Mouse (Mus musculus): ENCODE results near the gene Ntrk2. TPM values are rescaled to one million over a fixed set of nuclear protein-coding genes. Genes with fewer than 3 reads are reported as not detected.

Gene Ntrk2
- polyA plus RNA-seq (2015; fragmentation: Nextera tagmentation; extraction: Ambion mirVana): 40.9 and 43.8 TPM in 2 replicates

DNA sequence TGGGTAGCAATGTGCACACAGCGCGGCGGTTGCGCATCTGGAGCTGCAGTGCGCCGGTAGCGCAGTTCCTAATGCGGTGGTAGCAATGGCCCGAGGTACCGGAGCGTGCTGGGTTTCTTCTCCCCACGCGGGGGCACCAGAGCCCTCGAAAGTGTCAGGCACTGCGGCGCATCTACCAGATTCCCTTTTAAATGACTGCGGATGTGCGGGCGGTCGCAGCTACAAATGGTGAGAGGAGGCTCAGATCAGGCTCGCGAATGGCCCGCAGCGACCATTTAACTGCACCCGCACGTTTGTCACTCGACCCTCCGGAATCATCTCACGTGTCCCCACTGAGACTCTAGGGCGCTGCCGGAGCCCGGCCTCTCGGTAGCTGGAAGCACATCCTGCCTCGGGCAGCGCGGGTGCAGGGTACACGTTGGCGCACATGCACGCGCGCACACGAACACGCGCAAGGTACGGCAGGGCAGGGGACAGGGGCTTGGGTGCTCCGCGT lies at the start of gene Ntrk2:
Gene Ntrk2 (plus strand): TSS at position 173 of the 496 bp plus-strand sequence.
- Histone ChIP-seq H3K27me3 (peaks cover 61% of the 10 kb centered on the region), H3K9ac (peak within 1 kb of the TSS; percentile 52), H3K4me1 (peaks cover 23% of the 10 kb centered on the region), H3K36me3 (no peaks in the 10 kb centered on the region), H3K9me3 (replicated peaks) (no peaks in the 10 kb centered on the region), H3K4me3 (replicated peaks) (peak within 1 kb of the TSS; percentile 52), H3K4me2 (replicated peaks) (peak within 1 kb of the TSS; percentile 99), H3K27ac (replicated peaks) (peak within 1 kb of the TSS; percentile 75)
- WGBS: under 1% methylated on average over 47 of the region's 47 CpGs
- ATAC-seq (ENCODE audit: insufficient number of reproducible peaks, low FRiP score, low TSS enrichment, low read depth): peak; percentile 66

DNA sequence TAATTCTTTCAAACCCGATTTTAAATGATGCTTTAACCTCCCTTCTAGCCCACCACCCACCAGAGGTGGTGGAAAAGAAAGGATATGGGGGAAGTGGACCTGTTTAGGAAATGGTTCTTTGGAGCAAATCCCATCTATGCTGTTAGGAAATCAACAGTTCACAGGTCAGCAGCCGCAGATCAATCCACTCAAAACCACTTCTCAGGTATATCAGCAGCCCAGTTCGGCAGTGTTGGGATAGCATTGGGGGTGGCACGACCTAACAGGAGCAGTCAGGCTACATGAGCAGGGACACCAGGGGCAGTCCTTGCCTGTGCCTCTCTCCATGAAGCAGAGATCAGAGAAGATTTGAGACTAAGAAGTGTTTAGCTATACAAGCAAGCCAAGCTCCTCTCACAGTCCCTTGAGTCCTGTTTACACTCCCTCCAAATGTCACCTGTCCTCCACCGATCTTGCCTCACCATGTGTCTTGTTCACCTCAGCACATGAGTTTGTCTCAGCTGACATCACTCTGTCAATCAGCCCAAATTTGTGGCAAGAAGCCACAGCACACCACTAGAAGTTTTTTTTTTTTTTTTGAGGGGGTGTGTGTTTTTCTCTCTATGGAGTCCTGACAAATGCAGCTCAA lies 45.3 kb upstream of the Ntrk2 start:
- H3K4me1 ChIP-seq: no peaks in the 10 kb centered on the region
- no peaks in the 10 kb centered on the region for H3K27me3 ChIP-seq
- H3K36me3 ChIP-seq: no peaks in the 10 kb centered on the region
- ATAC-seq (ENCODE audit: insufficient number of reproducible peaks, low FRiP score, low TSS enrichment, low read depth): no peak
- no peak overlapping the region for H3K9ac ChIP-seq
- H3K4me2 ChIP-seq (replicated peaks): no peak overlapping the region
- H3K27ac ChIP-seq (replicated peaks): no peak overlapping the region
- no peak overlapping the region for H3K4me3 ChIP-seq (replicated peaks)
- 84% methylated on average over 5 of the region's 5 CpGs for WGBS
- H3K9me3 ChIP-seq (replicated peaks): no peaks in the 10 kb centered on the region

- Histone ChIP-seq H3K27ac (replicated peaks) (no peak overlapping the region), H3K4me3 (replicated peaks) (no peak overlapping the region), H3K27me3 (no peaks in the 10 kb centered on the region), H3K36me3 (no peaks in the 10 kb centered on the region), H3K4me1 (no peaks in the 10 kb centered on the region), H3K9me3 (replicated peaks) (no peaks in the 10 kb centered on the region), H3K9ac (no peak overlapping the region), H3K4me2 (replicated peaks) (no peak overlapping the region)
- ATAC-seq (ENCODE audit: insufficient number of reproducible peaks, low FRiP score, low TSS enrichment, low read depth): no peak
- 89% methylated on average over 6 of the region's 6 CpGs for WGBS
Measured at GRCm38 (mm10) chr13:58768258-58768657, 38.1 kb upstream of the Ntrk2 start.

DNA sequence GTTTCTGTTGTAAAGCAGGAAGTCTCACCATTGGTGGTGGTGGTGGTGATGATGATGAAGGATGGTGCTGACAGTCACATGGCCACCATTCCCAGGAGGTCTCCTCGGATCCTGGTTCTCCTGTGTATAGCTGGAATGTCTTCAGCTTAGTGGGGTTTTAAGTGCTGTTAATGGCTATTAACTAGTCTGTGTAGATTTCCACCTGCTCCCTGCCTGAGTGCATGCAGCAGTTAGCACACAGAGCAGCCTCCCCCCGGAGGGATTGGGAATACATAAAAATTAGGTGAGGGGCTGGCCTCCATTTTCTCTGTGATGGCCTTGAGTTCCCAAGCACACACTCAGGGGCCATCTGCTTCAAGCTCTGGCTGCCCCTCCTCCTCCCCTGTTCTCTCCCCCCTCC lies 36.9 kb upstream of the Ntrk2 start:
- Histone ChIP-seq H3K9ac (no peak overlapping the region), H3K36me3 (no peaks in the 10 kb centered on the region), H3K4me2 (replicated peaks) (no peak overlapping the region), H3K27me3 (no peaks in the 10 kb centered on the region), H3K4me3 (replicated peaks) (no peak overlapping the region), H3K4me1 (no peaks in the 10 kb centered on the region), H3K9me3 (replicated peaks) (no peaks in the 10 kb centered on the region), H3K27ac (replicated peaks) (no peak overlapping the region)
- ATAC-seq (ENCODE audit: insufficient number of reproducible peaks, low FRiP score, low TSS enrichment, low read depth): no peak
- 63% methylated on average over 2 of the region's 2 CpGs for WGBS

GRCm38 (mm10) chr13:58779261-58779660 lies 27.1 kb upstream of the Ntrk2 start:
- Histone ChIP-seq H3K36me3 (no peaks in the 10 kb centered on the region), H3K4me2 (replicated peaks) (no peak overlapping the region), H3K27ac (replicated peaks) (no peak overlapping the region), H3K9ac (no peak overlapping the region), H3K27me3 (no peaks in the 10 kb centered on the region), H3K4me1 (no peaks in the 10 kb centered on the region), H3K4me3 (replicated peaks) (no peak overlapping the region), H3K9me3 (replicated peaks) (no peaks in the 10 kb centered on the region)
- no peak for ATAC-seq (ENCODE audit: insufficient number of reproducible peaks, low FRiP score, low TSS enrichment, low read depth)
- 90% methylated on average over 14 of the region's 14 CpGs for WGBS

GRCm38 (mm10) chr13:58786476-58786875 lies 19.9 kb upstream of the Ntrk2 start:
- Histone ChIP-seq H3K36me3 (no peaks in the 10 kb centered on the region), H3K27ac (replicated peaks) (no peak overlapping the region), H3K9me3 (replicated peaks) (no peaks in the 10 kb centered on the region), H3K4me2 (replicated peaks) (no peak overlapping the region), H3K27me3 (no peaks in the 10 kb centered on the region), H3K4me1 (no peaks in the 10 kb centered on the region), H3K9ac (no peak overlapping the region), H3K4me3 (replicated peaks) (no peak overlapping the region)
- no peak for ATAC-seq (ENCODE audit: insufficient number of reproducible peaks, low FRiP score, low TSS enrichment, low read depth)
- 11% methylated on average over 3 of the region's 3 CpGs for WGBS

GRCm38 (mm10) chr13:58790741-58791140 lies 15.6 kb upstream of the Ntrk2 start:
- H3K4me3 ChIP-seq (replicated peaks): no peak overlapping the region
- H3K4me1 ChIP-seq: no peaks in the 10 kb centered on the region
- WGBS: 81% methylated on average over 7 of the region's 7 CpGs
- H3K36me3 ChIP-seq: no peaks in the 10 kb centered on the region
- ATAC-seq (ENCODE audit: insufficient number of reproducible peaks, low FRiP score, low TSS enrichment, low read depth): no peak
- H3K27me3 ChIP-seq: no peaks in the 10 kb centered on the region
- H3K4me2 ChIP-seq (replicated peaks): no peak overlapping the region
- no peaks in the 10 kb centered on the region for H3K9me3 ChIP-seq (replicated peaks)
- no peak overlapping the region for H3K27ac ChIP-seq (replicated peaks)
- H3K9ac ChIP-seq: no peak overlapping the region

GRCm38 (mm10) chr13:58797386-58797785 lies 9.0 kb upstream of the Ntrk2 start:
- H3K9ac ChIP-seq: no peak overlapping the region
- no peaks in the 10 kb centered on the region for H3K36me3 ChIP-seq
- no peaks in the 10 kb centered on the region for H3K9me3 ChIP-seq (replicated peaks)
- no peak overlapping the region for H3K27ac ChIP-seq (replicated peaks)
- H3K4me2 ChIP-seq (replicated peaks): no peak overlapping the region
- no peak for ATAC-seq (ENCODE audit: insufficient number of reproducible peaks, low FRiP score, low TSS enrichment, low read depth)
- 92% methylated on average over 7 of the region's 7 CpGs for WGBS
- no peaks in the 10 kb centered on the region for H3K27me3 ChIP-seq
- no peaks in the 10 kb centered on the region for H3K4me1 ChIP-seq
- no peak overlapping the region for H3K4me3 ChIP-seq (replicated peaks)

GRCm38 (mm10) chr13:58801291-58801690 lies 5.1 kb upstream of the Ntrk2 start:
- 82% methylated on average over 3 of the region's 3 CpGs for WGBS
- no peak for ATAC-seq (ENCODE audit: insufficient number of reproducible peaks, low FRiP score, low TSS enrichment, low read depth)
- H3K27me3 ChIP-seq: peaks cover 19% of the 10 kb centered on the region
- H3K27ac ChIP-seq (replicated peaks): no peak overlapping the region
- no peaks in the 10 kb centered on the region for H3K36me3 ChIP-seq
- H3K4me2 ChIP-seq (replicated peaks): no peak overlapping the region
- no peaks in the 10 kb centered on the region for H3K4me1 ChIP-seq
- H3K9me3 ChIP-seq (replicated peaks): no peaks in the 10 kb centered on the region
- H3K4me3 ChIP-seq (replicated peaks): no peak overlapping the region
- H3K9ac ChIP-seq: no peak overlapping the region

- no peak overlapping the region for H3K4me2 ChIP-seq (replicated peaks)
- peaks cover 23% of the 10 kb centered on the region for H3K4me1 ChIP-seq
- H3K27me3 ChIP-seq: peaks cover 43% of the 10 kb centered on the region
- no peaks in the 10 kb centered on the region for H3K9me3 ChIP-seq (replicated peaks)
- WGBS: 14% methylated on average over 1 of the region's 1 CpGs
- no peak overlapping the region for H3K27ac ChIP-seq (replicated peaks)
- no peak overlapping the region for H3K9ac ChIP-seq
- no peaks in the 10 kb centered on the region for H3K36me3 ChIP-seq
- ATAC-seq (ENCODE audit: insufficient number of reproducible peaks, low FRiP score, low TSS enrichment, low read depth): no peak
- no peak overlapping the region for H3K4me3 ChIP-seq (replicated peaks)
Measured at GRCm38 (mm10) chr13:58803882-58804281, 2.5 kb upstream of the Ntrk2 start.

DNA sequence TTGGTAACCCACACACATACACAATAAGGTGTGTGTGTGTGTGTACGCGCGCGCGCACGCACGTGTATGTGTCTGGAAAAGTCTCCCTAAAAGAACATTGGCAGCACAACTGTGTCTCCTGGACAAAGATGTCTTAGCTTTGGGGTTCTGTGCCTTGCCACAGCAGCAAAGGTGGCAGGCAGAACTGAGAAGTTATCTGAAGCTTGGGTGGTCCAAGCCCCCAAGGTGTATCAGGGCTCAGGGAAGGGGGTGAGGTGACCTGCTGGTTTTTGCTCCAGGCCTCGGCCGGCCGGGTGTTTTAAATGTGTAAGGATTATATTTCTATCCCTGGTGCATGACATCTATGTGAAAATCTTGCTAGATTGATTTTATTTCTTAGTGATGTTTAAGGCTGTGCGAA lies 536 bp upstream of the Ntrk2 start:
- H3K36me3 ChIP-seq: no peaks in the 10 kb centered on the region
- H3K9me3 ChIP-seq (replicated peaks): no peaks in the 10 kb centered on the region
- peaks cover 61% of the 10 kb centered on the region for H3K27me3 ChIP-seq
- H3K4me2 ChIP-seq (replicated peaks): no peak overlapping the region
- ATAC-seq (ENCODE audit: insufficient number of reproducible peaks, low FRiP score, low TSS enrichment, low read depth): no peak
- H3K9ac ChIP-seq: no peak overlapping the region
- H3K4me3 ChIP-seq (replicated peaks): no peak overlapping the region
- WGBS: 78% methylated on average over 11 of the region's 11 CpGs
- peaks cover 23% of the 10 kb centered on the region for H3K4me1 ChIP-seq
- H3K27ac ChIP-seq (replicated peaks): no peak overlapping the region

Data from embryonic facial prominence, embryonic 15.5 days (tissue).